Mouse (Mus musculus): ENCODE results near the gene Gpc5.
A peak's percentile ranks its signal among the peaks of the same experiment; 100 is the strongest.

Gene Gpc5

DNA sequence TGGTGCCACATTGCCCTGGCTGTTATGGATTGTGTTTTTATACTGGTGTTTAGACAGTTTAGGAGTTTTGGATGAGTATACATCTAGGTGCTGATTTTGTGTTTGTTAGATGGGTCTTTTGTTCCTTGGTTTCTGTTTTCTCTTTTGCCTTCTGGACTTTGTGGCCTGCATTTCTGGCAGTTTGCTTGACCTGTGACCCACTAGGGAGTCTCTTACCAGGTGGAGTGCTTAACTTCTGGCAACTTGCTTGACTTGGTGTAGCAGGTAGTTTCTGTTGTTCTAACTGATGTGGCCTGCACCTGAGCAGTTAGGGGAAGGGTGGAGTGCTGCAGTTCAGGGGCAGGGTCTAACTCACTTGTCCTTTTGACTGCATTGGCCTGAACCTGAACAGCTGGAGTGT is 14.3 kb downstream of the Gpc5 start:
- no peak for DNase-seq (ENCODE audit: low read depth, low spot score)

- no peak for DNase-seq (ENCODE audit: low read depth, low spot score)
Observed at GRCm38 (mm10) chr14:115107467-115107866, 15.5 kb downstream of the Gpc5 start.

- no peak for DNase-seq (ENCODE audit: low read depth, low spot score)
Observed at GRCm38 (mm10) chr14:115118626-115119025, 26.6 kb downstream of the Gpc5 start.

- DNase-seq (ENCODE audit: low read depth, low spot score), result no peak
Observed at GRCm38 (mm10) chr14:115148821-115149220, 56.8 kb downstream of the Gpc5 start.

DNA sequence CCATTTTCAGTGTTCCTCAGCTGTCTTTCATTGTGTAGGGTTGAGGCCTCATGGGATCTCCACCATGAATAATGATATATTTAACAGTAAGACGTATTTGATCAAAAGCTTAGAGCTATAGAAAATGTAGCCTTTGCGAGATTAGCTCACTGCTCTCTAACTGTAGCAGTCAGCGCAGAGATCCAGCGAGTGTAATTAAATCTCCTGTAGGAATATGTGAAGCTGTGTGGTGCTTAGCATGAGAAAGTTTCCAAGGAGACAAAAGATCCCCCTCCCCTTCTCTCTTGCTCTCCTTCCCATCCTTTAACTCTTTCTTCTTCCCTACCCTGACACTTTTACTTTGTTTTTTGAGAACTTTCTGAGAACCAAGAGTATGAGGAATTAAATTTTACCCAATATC is 64.6 kb downstream of the Gpc5 start:
- DNase-seq (ENCODE audit: low read depth, low spot score), result peak; percentile 3

- no peak for DNase-seq (ENCODE audit: low read depth, low spot score)
Observed at GRCm38 (mm10) chr14:115177322-115177836, 85.4 kb downstream of the Gpc5 start.

- DNase-seq (ENCODE audit: low read depth, low spot score), result no peak
Observed at GRCm38 (mm10) chr14:115179925-115180324, 87.9 kb downstream of the Gpc5 start.

DNA sequence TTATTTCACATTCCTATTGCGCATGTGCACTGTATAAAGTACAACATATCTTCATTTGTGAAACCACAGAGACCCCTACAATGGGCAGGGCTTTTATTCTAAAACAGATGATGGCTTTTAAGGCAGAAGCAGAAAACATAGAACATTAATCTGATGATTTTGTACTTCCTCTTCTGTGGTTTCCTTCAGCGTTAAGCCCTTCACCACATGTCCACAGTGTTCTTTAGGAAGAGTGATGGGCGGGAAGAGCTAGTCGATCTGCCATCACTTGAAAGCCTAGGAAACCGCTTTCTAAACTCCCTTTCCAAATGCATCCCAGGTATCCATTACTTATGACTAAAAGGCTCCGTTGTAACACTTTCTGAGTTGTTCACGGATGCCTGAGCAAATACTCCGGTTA is 96.2 kb downstream of the Gpc5 start:
- no peak for DNase-seq (ENCODE audit: low read depth, low spot score)

GRCm38 (mm10) chr14:115228075-115228474 is 136.1 kb downstream of the Gpc5 start:
- no peak for DNase-seq (ENCODE audit: low read depth, low spot score)

- DNase-seq (ENCODE audit: low read depth, low spot score), result no peak
Observed at GRCm38 (mm10) chr14:115236387-115236786, 144.4 kb downstream of the Gpc5 start.

- DNase-seq (ENCODE audit: low read depth, low spot score), result no peak
Observed at GRCm38 (mm10) chr14:115240621-115241373, 148.8 kb downstream of the Gpc5 start.

- DNase-seq (ENCODE audit: low read depth, low spot score), result no peak
Observed at GRCm38 (mm10) chr14:115250537-115250936, 158.5 kb downstream of the Gpc5 start.

DNA sequence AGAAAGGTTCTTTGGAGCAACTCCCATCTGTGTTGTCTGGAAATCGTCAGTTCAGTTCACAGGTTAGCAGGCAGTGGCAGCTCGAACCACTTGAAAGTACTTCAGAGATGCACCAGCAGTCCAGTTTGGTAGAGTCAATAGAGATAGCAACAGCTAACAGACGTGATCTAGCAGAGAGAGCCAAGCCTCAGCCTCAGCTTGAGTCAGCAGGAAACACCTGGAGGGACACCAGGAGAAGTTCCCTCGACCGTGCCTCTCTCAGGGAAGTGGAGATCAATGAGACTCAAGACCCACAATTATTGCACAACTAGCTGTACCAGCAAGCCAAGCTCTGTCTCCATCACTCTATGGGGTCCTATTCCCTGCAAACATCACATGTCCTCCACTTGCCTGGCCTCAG is 159.8 kb downstream of the Gpc5 start:
- DNase-seq (ENCODE audit: low read depth, low spot score), result no peak

DNA sequence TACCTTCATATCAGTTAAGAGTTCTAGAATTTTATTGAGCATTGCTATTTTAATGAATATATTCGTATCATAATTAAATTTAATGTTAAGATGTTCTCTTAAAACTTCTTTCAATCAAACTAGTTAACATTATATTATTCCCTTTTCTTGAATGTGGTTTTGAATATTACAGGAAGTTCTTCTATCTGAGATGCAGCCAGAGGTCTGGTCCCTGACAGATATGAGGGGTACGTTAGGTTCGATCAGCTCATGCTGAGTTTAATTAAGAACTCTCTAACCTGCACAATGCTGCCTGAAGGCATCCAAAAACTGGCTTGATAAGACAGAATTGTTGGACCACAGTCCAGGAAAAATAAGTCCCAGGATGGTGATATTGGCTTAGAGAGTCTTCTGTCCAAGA is 161.1 kb downstream of the Gpc5 start:
- DNase-seq (ENCODE audit: low read depth, low spot score), result no peak

GRCm38 (mm10) chr14:115253685-115254084 is 161.7 kb downstream of the Gpc5 start:
- no peak for DNase-seq (ENCODE audit: low read depth, low spot score)

GRCm38 (mm10) chr14:115269703-115270402 is 177.8 kb downstream of the Gpc5 start:
- no peak for DNase-seq (ENCODE audit: low read depth, low spot score)

GRCm38 (mm10) chr14:115270445-115270844 is 178.4 kb downstream of the Gpc5 start:
- DNase-seq (ENCODE audit: low read depth, low spot score), result no peak

GRCm38 (mm10) chr14:115282782-115283181 is 190.8 kb downstream of the Gpc5 start:
- no peak for DNase-seq (ENCODE audit: low read depth, low spot score)

DNA sequence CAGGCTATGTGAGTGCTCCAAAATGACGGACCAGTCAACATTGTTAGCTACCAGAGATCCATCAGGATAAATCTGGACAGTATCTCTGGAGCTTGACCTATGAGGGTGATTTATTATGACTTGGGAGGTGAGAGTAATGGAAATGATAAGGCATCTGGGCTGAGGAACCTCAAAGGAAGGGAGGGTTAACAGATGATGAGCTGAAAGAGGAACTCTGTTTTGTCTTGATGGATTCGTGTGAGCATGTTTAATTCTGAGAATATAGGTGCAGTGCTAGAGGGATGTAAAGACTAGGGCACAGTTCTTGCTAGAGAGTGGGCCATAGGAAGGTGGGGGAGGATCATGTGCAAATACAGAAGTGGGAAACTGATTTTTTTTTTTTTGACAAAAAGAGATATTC is 232.2 kb downstream of the Gpc5 start:
- no peak for DNase-seq (ENCODE audit: low read depth, low spot score)

- DNase-seq (ENCODE audit: low read depth, low spot score), result no peak
Observed at GRCm38 (mm10) chr14:115326426-115326825, 234.4 kb downstream of the Gpc5 start.

DNA sequence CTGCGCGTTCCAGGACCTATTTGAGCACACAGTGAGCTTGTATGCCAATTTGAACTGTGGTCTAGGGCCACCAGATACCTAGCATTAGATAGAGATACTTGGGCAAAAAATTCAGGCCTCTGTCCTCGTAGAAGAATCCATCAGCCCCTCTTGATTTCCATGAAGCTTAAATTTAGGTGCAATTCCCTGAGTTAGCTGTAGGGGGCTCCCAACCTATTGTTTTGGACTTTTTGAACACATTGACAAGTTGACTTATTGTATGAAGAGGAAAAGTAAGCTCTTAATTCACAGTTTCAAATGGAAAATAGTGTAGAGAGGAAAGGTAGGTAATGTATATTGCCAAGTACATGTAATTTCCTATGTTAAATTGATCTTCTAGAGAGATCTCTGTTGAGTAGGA is 247.1 kb downstream of the Gpc5 start:
- DNase-seq (ENCODE audit: low read depth, low spot score), result no peak

- DNase-seq (ENCODE audit: low read depth, low spot score), result no peak
Observed at GRCm38 (mm10) chr14:115342597-115342996, 250.6 kb downstream of the Gpc5 start.

DNA sequence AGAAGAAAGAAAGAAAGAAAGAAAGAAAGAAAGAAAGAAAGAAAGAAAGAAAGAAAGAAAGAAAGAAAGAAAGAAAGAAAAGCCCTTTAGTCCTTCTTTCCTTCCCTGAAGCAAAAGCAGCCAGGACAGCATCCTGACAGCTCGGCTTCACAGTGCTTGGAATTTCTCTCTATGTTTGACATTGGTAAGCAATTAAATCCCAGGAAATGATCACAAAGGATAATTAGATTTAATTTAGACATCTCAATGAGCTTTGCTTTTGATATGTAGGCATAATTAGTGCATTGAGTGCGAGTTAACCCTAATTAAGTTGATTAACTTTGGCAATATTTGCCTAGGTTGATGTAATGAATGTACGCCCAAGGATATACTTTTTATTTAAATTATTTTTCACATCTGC is 257.4 kb downstream of the Gpc5 start:
- DNase-seq (ENCODE audit: low read depth, low spot score), result no peak

Measured in brain, embryonic 18.5 days (tissue).